Mouse (Mus musculus) adrenal gland (tissue): ENCODE data around the gene Plekhg4.

Experiments
- intact Hi-C: fragments of 180-260 bp; cut with DNase I; formaldehyde crosslinking; loops from one replicate; pipeline ENCODE4 v1.15.1; 2025

Gene Plekhg4

DNA sequence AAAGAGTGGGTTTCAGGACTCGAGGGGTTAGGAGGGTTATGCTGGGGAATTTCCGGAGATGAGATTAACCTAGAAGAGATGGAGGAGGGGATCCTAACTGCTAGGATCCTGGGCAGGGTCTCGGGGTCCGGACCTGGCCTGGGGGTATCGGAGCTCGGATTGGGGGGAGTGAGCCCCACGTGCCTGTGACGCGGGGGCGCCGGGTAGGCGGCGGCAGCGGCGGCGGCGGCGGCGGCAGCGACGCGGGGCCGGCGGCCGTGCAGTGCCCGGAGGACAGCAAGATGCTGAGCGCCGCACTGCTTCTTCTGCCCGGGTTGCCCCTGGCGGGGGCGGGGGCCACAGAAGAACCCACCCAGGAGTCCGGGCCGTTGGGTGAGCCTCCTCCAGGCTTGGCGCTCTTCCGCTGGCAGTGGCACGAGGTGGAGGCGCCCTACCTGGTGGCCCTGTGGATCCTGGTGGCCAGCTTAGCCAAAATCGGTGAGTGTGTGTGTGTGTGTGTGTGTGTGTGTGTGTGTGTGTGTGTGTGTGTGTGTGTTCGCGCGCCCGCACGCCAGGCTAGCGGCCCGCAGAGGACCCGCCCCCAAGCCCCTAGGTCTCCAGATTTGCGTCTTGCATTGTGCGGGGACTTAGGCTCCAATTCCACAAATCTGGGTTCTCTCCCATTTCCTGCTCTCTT lies 23.8 kb upstream of the Plekhg4 start:
- intact Hi-C loops, result no loop called here

- intact Hi-C loops, result no loop called here
These were observed 22.9 kb upstream of the Plekhg4 start for GRCm38 (mm10) chr8:105350186-105350585.

- intact Hi-C loops, result no loop called here
These were observed 19.4 kb upstream of the Plekhg4 start for GRCm38 (mm10) chr8:105353583-105354135.

DNA sequence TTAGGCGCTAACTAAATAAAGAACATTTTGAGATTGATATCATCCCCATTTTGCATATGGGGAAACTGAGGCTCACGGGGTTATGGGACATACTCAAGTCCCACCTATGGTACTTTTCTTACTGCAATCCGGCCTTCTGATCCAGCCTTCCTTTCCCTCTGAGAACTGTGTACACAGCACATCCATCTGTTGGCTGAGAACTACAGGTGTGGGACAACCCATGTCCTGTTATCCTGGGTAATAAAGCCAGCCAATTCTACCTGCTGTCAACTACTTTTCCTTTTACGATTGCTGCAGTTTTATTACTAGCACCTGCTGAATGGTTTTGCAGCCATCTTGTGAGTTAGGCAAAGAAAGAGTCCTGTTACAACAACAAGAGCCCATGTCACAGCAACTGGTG lies 18.5 kb upstream of the Plekhg4 start:
- intact Hi-C loops, result no loop called here

DNA sequence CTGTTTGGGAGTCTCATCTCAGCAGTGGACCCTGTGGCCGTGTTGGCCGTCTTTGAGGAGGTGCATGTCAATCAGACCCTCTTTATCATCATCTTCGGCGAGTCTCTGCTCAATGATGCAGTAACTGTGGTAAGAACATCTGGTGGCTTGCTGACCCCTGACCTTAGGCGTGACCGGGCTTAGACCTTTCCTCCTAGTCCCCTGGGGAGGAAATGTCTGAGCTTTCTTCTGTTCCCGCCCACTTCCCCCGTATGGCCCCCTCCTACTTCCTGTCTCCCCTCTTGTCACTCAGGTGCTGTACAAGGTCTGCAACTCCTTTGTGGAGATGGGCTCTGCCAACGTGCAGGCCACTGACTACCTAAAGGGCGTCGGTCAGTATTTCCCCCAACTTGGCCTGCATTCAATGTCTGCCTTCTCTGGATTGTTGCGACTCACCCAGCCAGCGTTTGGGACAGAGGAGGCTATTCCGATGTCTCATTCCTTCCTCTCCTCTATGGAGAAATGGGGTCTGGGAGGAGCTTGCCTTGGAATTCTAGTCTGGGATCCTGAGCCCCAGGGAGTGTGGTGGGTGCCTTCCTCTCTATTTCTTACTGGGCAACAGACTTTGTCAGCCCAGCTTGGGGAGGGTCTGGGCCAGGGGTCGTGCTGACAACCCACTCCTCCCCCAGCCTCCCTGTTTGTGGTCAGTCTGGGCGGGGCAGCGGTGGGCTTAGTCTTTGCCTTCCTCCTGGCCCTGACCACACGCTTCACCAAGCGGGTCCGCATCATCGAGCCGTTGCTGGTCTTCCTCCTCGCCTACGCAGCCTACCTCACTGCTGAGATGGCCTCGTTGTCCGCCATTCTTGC lies 17.7 kb upstream of the Plekhg4 start:
- intact Hi-C loops, result loop anchor here (5.0 kb wide), 1 partner anchor 122 kb away; no protein-coding TSS in a partner anchor

DNA sequence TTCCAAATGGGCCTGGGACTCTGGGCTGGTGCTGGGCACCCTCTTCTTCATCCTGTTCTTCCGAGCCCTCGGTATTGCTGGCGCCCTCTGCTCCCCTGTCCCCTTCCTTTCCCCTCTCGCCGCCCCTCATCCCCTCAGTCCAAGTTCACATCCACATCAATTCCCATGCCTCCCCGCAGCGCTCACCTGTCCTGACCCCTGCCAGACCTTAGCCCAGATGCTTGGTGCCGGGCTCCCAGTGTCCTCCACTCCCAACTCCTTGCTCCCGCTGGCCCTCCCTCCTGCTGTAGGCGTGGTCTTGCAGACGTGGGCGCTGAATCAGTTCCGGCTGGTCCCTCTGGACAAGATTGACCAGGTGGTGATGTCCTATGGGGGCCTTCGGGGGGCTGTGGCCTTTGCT lies 16.4 kb upstream of the Plekhg4 start:
- intact Hi-C loops, result loop anchor here (5.0 kb wide), 1 partner anchor 121 kb away; no protein-coding TSS in a partner anchor

DNA sequence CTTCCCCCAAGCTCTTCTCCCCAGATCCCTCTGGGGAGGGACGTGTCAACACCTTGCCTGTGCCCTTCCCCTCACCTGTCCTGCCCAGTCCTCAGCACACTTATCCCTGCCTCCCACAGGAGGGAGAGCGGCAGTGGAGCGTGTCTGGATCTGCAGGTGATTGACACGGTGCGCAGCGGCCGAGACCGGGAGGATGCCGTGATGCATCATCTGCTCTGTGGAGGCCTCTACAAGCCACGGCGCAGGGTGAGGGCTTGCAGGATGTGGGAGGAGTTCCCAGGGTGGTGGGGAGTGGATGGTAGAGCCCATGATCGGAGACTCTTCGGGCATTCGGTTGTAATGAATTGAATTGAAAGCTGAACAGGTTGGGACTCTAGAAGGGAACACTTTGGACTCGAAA lies 13.9 kb upstream of the Plekhg4 start:
- intact Hi-C loops, result loop anchor here (2.0 to 5.0 kb wide), 2 partner anchors 38 to 118 kb away; no protein-coding TSS in a partner anchor

- intact Hi-C loops, result loop anchor here (2.0 to 5.0 kb wide), 2 partner anchors 37 to 118 kb away; no protein-coding TSS in a partner anchor
These were observed 13.4 kb upstream of the Plekhg4 start for GRCm38 (mm10) chr8:105359646-105360045.

DNA sequence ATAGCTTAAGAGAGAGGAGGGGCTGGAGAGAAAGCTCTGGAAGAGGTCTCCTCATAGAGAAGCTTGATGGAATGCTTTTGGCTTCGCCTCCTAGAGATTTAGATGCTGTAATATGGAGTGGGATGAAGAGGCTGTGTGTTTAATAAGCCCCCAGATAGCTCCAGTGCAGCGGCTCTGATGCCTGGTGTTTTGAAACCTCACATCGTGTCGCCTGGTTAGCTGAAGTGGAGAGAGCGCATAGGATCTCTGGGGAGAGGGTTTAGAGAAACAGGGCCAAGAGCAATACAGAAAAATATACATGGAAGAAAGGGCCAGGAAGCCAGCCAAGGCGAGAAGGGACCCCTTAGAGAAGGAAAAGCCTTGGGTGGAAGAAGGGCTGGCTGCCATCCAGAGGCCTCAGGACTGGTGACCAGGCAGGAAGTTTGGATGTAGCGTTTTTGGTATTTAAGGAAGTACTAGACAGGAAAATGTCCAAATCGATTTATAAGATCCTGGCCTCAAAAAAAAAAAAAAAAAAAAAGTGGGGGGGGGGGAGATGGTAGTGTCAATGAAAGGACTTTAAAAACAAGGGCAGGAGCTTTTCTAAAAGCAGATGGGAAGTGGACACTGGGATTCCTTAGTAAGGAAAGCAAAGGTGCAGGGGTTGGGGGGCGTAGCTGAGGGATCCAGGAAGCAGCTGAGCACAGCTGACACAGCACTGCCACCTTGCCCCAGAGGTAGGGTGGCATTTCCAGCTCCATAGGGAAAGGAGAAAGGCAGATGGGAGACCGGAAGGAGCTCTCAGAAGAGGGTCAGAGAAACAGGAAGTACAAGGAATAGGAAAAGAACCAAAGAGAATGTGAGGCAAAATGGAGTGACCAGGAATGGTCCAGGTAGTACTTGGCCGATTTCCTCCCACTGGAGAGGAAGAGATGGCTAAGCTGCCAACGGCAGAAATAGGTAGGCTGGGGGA lies 11.0 kb upstream of the Plekhg4 start:
- intact Hi-C loops, result no loop called here

GRCm38 (mm10) chr8:105367107-105367506 lies 6.0 kb upstream of the Plekhg4 start:
- intact Hi-C loops, result no loop called here

DNA sequence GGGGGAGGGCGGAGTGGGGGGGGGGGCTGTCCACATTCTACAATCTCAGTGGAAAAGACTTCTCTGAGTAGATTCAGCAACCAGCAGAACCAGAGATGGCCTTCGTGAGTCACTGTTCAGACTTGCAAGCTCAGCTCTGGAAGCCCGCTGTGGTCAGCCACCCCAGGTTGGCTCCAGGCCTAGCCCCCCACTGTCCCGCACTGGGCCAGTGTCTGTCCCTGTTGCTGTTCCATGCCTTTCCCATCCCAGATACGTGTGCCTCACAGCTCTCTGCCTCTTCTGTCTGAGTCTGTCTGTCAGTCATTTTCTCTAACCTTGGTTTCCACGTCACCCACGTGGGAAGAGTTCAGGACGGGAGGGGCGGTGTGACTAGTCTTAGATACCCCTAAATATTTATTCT lies 601 bp upstream of the Plekhg4 start:
- intact Hi-C loops, result no loop called here

- intact Hi-C loops, result no loop called here
These were observed 1.5 kb downstream of the Plekhg4 start for GRCm38 (mm10) chr8:105374513-105374966.

GRCm38 (mm10) chr8:105378673-105379072 lies 5.6 kb downstream of the Plekhg4 start:
- intact Hi-C loops, result no loop called here

DNA sequence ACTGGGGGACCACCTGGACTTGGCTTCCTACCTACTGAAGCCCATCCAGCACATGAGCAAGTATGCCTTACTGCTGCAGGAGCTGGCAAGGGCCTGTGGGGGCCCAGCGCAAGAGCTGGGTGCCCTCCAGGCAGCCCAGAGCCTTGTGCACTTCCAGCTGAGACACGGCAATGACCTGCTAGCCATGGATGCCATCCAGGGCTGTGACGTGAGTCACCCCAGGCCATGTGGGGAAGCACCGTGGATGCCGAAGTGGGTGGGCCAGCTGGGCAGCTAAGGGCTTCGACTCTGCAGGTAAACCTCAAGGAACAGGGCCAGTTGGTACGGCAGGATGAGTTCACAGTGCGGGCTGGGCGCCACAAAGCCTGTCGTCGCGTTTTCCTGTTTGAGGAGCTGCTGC lies 7.2 kb downstream of the Plekhg4 start:
- intact Hi-C loops, result no loop called here

- intact Hi-C loops, result no loop called here
These were observed 11.0 kb downstream of the Plekhg4 start for GRCm38 (mm10) chr8:105384070-105384469.

- intact Hi-C loops, result no loop called here
These were observed 14.1 kb downstream of the Plekhg4 start for GRCm38 (mm10) chr8:105387151-105387550.

GRCm38 (mm10) chr8:105389096-105389495 lies 16.0 kb downstream of the Plekhg4 start:
- intact Hi-C loops, result no loop called here

DNA sequence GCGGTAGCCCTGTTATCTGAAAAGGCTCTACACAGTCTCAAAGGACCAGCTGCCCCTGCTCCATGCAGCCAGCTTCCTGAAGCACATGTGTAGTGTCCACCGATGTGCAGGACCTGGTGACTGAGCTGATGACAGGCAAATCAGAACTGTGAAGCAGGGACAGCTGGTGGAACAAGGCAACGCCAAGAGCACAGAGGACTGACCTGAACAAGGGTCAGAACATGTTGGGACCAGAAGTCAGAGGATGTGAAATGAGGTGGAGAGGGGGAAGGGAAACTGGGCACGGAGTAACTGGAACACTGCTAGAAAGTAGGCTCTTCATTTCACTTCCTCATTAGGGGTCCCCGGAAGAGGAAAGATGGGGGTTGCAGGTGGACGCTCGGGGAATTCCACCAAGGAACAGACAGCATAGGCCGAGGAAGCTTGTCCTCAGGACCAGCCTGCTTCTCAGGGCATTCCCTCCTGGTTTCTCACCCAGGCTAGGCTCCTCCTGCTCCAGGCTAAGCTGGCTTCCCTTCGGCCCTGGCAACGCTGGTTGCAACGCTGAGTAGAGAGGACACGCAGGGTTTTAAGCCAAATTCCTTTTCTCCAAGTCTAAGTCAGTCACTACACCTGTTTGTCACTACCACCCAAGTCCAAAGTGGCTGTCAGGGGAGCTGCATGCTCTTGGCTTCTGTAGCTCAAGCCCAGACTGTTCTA lies 20.2 kb downstream of the Plekhg4 start:
- intact Hi-C loops, result no loop called here

- intact Hi-C loops, result no loop called here
These were observed 20.8 kb downstream of the Plekhg4 start for GRCm38 (mm10) chr8:105393915-105394314.

DNA sequence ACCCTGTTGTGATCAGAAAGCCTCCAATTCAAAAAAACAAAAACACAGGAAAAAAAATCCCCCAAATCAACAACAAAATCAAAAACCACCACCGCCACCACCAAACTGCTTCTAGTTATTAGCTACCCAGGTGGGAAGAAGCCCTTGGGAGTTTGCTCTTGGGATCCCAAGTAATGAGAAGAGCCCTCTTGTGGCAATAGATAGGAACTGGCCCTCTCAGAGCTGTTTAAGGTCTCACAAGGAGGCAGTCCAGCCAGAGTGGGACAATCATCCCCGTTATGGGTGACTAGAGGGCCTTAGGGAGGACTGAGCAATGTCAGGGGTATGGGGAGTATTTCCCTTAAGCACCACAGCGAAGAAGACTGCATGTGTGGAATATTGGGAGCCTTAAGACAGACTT lies 24.7 kb downstream of the Plekhg4 start:
- intact Hi-C loops, result loop anchor here (2.0 kb wide), 1 partner anchor 39 kb away; no protein-coding TSS in a partner anchor
